Mouse (Mus musculus) sigmoid colon, adult 10 weeks (tissue): ENCODE results near the gene Myom3. TPM values are rescaled to one million over a fixed set of nuclear protein-coding genes. Genes with fewer than 3 reads are reported as not detected.

ENCODE experiments used
- polyA plus RNA-seq: library from polyadenylated mRNA; stranded (reverse); fragments of 350-450 nt; fragmentation: Illumina TruSeq; extraction: RNeasy Lipid Tissue Mini Kit (QIAGEN cat#74804); gene quantifications from one replicate; pipeline ENCODE4 v1.2.3, GENCODE M21; 2014; ENCODE audit warnings: low read depth, low replicate concordance

Gene Myom3
- 0.60 TPM for polyA plus RNA-seq

GRCm38 (mm10) chr4:135759356-135759976 is at the start of gene Myom3:
Gene Myom3, plus strand, starts transcription at chr4:135759715.

GRCm38 (mm10) chr4:135727817-135728216 is 31.7 kb upstream of the Myom3 start, which contains the start of gene Il22ra1:
Gene Il22ra1, plus strand, starts transcription at chr4:135728172.

GRCm38 (mm10) chr4:135855536-135856222 is 96.2 kb downstream of the Myom3 start, which contains the start of gene Srsf10:
Gene Srsf10, plus strand, starts transcription at chr4:135855747.

Other genes with a start within 250 kb of the Myom3 start
- gene Grhl3, start 186.1 kb upstream of the Myom3 start, polyA plus RNA-seq, result not detected
- gene Ifnlr1, start 73.4 kb upstream of the Myom3 start, polyA plus RNA-seq, result 4.6 TPM
- gene Il22ra1, start 31.5 kb upstream of the Myom3 start, polyA plus RNA-seq, result 3.1 TPM
- 309 TPM for gene Srsf10, start 96.0 kb downstream of the Myom3 start, polyA plus RNA-seq
- 508 TPM for gene Pnrc2, start 114.1 kb downstream of the Myom3 start, polyA plus RNA-seq
- 0.88 TPM for gene Cnr2, start 135.7 kb downstream of the Myom3 start, polyA plus RNA-seq
- gene Fuca1, start 161.0 kb downstream of the Myom3 start, polyA plus RNA-seq, result 127 TPM
- 14.6 TPM for gene Hmgcl, start 186.7 kb downstream of the Myom3 start, polyA plus RNA-seq
- 2.0 TPM for gene Gale, start 204.0 kb downstream of the Myom3 start, polyA plus RNA-seq
- gene Lypla2, start 212.9 kb downstream of the Myom3 start, polyA plus RNA-seq, result 0.54 TPM
- 71.5 TPM for gene Pithd1, start 227.5 kb downstream of the Myom3 start, polyA plus RNA-seq